Mouse (Mus musculus) stomach, embryonic 14.5 days (tissue): ENCODE measurements around the gene Wdr66. TPM values are rescaled to one million over a fixed set of nuclear protein-coding genes. Genes with fewer than 3 reads are reported as not detected.
A peak's percentile ranks its signal among the peaks of the same experiment; 100 is the strongest.

ENCODE experiments used
- ATAC-seq: fragments of 200-750 bp; cut with Nextera tagmentation; 2 replicates; pipeline ENCODE4 v1.8.0; 2017; ENCODE audit warnings: low read depth, moderate TSS enrichment; ENCODE audit not compliant: insufficient number of reproducible peaks, insufficient read depth, low FRiP score
- H3K27ac ChIP-seq: fragments of 300-500 bp; sonication (generic); 2 replicates; pipeline ENCODE4 v1.5.1; 2014; ENCODE audit warnings: mild to moderate bottlenecking, low read length, moderate library complexity, mixed read lengths
- H3K27me3 ChIP-seq: fragments of 300-500 bp; sonication (generic); 2 replicates; pipeline ENCODE4 v1.6.1; 2014; ENCODE audit warnings: low read length, control low read depth, mixed read lengths; ENCODE audit not compliant: control insufficient read depth, insufficient read depth
- H3K36me3 ChIP-seq: fragments of 300-500 bp; sonication (generic); 2 replicates; pipeline ENCODE4 v1.6.1; 2014; ENCODE audit warnings: mild to moderate bottlenecking, control low read depth, low read length, moderate library complexity, mixed read lengths; ENCODE audit not compliant: control insufficient read depth, insufficient read depth
- H3K4me1 ChIP-seq: fragments of 300-500 bp; sonication (generic); 2 replicates; pipeline ENCODE4 v1.6.1; 2014; ENCODE audit warnings: low read length, control low read depth, mixed read lengths; ENCODE audit not compliant: control insufficient read depth, insufficient read depth
- H3K4me2 ChIP-seq: fragments of 300-500 bp; sonication (generic); replicated peaks from 2 replicates; pipeline ENCODE4 v1.6.1; 2014; ENCODE audit warnings: low read depth, low read length, control low read depth
- H3K4me3 ChIP-seq: fragments of 300-500 bp; sonication (generic); 2 replicates; pipeline ENCODE4 v1.5.1; 2014; ENCODE audit warnings: low read depth, low read length, control low read depth
- H3K9ac ChIP-seq: fragments of 300-500 bp; sonication (generic); replicated peaks from 2 replicates; pipeline ENCODE4 v1.6.1; 2014; ENCODE audit warnings: low read depth, mild to moderate bottlenecking, control low read depth, low read length, moderate library complexity, mixed read lengths
- H3K9me3 ChIP-seq: fragments of 300-500 bp; sonication (generic); 2 replicates; pipeline ENCODE4 v1.6.1; 2016; ENCODE audit warnings: low read depth, low read length, control low read depth; ENCODE audit not compliant: control insufficient read depth
- WGBS: fragments of 180-500 bp; shearing (Covaris S2); extraction: QIAGEN DNeasy Blood & Tissue Kit; methylation state at CpG from one replicate; pipeline ENCODE4 v1.1.7; 2014; 5-methylcytosine and 5-hydroxymethylcytosine counted together
- polyA plus RNA-seq: library from polyadenylated mRNA; unstranded; fragments of >200 nt; fragmentation: Nextera tagmentation; extraction: Ambion mirVana; gene quantifications from 2 replicates; pipeline ENCODE4 v1.2.1, GENCODE M21; 2014

Wdr66 gene
- polyA plus RNA-seq, 1 experiment from 2014 or later: 1.3 TPM

- Histone ChIP-seq H3K4me2 (no peak overlapping the region), H3K36me3 (no peaks in the 10 kb centered on the region), H3K27ac (no peak overlapping the region), H3K9me3 (no peaks in the 10 kb centered on the region), H3K4me3 (no peak overlapping the region), H3K27me3 (no peaks in the 10 kb centered on the region), H3K4me1 (no peaks in the 10 kb centered on the region; the same call in 1 of the 2 replicates), H3K9ac (no peak overlapping the region)
- ATAC-seq: no peak
- WGBS: 63% methylated on average over 23 of the region's 23 CpGs
These were observed 45.3 kb downstream of the Wdr66 start for GRCm38 (mm10) chr5:123296972-123297754.

- Histone ChIP-seq H3K36me3 (no peaks in the 10 kb centered on the region), H3K9me3 (no peaks in the 10 kb centered on the region), H3K4me1 (no peaks in the 10 kb centered on the region; the same call in 1 of the 2 replicates), H3K27ac (no peak overlapping the region), H3K4me3 (no peak overlapping the region), H3K4me2 (no peak overlapping the region), H3K27me3 (no peaks in the 10 kb centered on the region), H3K9ac (no peak overlapping the region)
- WGBS: 81% methylated on average over 7 of the region's 7 CpGs
- no peak for ATAC-seq
These were observed 45.9 kb downstream of the Wdr66 start for GRCm38 (mm10) chr5:123297830-123298229.

- 88% methylated on average over 6 of the region's 6 CpGs for WGBS
- H3K9ac ChIP-seq: no peak overlapping the region
- no peak overlapping the region for H3K27ac ChIP-seq
- no peaks in the 10 kb centered on the region; the same call in 1 of the 2 replicates for H3K4me1 ChIP-seq
- no peak for ATAC-seq
- no peaks in the 10 kb centered on the region for H3K9me3 ChIP-seq
- H3K4me2 ChIP-seq: no peak overlapping the region
- no peak overlapping the region for H3K4me3 ChIP-seq
- no peaks in the 10 kb centered on the region for H3K27me3 ChIP-seq
- no peaks in the 10 kb centered on the region for H3K36me3 ChIP-seq
These were observed 46.6 kb downstream of the Wdr66 start for GRCm38 (mm10) chr5:123298526-123298925.

GRCm38 (mm10) chr5:123300496-123301034 lies 48.7 kb downstream of the Wdr66 start:
- no peaks in the 10 kb centered on the region; the same call in 1 of the 2 replicates for H3K4me1 ChIP-seq
- H3K9ac ChIP-seq: no peak overlapping the region
- H3K27ac ChIP-seq: no peak overlapping the region
- H3K27me3 ChIP-seq: no peaks in the 10 kb centered on the region
- H3K9me3 ChIP-seq: no peaks in the 10 kb centered on the region
- WGBS: 69% methylated on average over 8 of the region's 8 CpGs
- no peaks in the 10 kb centered on the region for H3K36me3 ChIP-seq
- H3K4me3 ChIP-seq: no peak overlapping the region
- no peak overlapping the region for H3K4me2 ChIP-seq
- no peak for ATAC-seq

DNA sequence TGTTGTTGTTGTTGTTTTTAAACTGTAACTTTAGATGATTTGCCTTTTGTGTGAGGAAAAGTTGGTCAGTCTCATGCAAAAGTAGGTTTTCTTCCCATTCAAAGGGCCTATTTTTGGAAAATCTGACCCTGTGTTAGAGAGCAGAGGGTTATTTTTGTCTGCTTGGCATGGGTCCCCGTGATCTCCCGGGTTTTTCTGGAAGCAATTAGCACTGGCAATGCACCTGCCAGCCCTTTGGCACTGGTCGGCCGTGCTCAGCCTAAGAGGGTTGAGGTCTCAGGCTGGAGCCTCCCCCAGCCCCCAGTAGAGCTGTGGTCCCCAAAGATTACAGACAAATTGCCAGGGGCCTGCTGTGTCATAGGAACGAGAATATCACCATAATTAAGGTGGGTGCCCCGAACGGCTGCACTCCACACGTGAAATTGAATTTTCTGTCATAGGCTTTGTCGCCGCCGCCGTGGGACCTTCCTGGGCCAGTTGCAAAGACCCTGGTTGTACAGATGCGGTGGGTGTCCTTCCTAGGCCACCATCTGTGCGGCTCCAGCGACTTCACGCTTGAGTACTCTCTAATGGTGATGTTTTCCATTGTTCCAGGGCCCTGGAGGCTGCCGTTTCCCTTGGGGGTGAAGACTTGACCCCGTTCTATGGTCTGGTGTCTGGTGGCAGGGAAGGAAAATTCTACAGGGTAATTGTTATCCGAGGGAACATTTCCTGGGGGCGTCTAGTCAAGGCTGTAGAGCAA lies 50.0 kb downstream of the Wdr66 start:
- Histone ChIP-seq H3K27me3 (no peaks in the 10 kb centered on the region), H3K4me3 (no peak overlapping the region), H3K4me1 (no peaks in the 10 kb centered on the region; the same call in 1 of the 2 replicates), H3K36me3 (no peaks in the 10 kb centered on the region), H3K4me2 (no peak overlapping the region), H3K27ac (no peak overlapping the region), H3K9me3 (no peaks in the 10 kb centered on the region), H3K9ac (no peak overlapping the region)
- no peak for ATAC-seq
- 80% methylated on average over 20 of the region's 20 CpGs for WGBS

DNA sequence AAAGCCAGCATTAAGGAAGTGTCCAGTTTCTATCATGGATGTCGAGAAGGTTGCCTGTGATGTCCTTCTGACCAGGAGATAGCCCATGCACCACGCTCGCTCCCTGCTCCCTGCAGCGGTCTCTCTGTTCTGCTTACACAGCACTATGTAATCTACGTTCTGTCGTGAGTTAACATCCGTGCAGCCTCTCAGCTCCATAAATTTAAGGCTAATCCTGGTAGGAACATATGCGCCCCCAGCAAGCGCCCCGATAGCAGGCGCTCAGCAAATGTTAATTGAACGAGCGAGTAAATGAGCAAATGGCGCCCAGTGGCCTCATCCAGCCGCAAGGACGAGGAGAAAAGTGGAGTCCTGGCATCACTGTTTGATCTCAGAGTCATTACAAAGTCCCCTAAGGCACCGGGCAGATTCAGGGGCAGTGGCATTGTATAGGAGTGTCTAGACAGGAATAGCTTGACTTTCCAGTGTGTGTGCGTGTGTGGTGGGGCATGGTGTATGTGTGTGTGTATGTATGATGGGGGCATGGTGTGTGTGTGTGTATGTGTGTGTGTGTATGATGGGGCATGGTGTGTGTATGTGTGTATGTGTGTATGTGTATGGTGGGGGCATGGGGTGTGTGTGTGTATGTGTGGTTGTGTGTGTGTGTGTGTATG lies 55.9 kb downstream of the Wdr66 start:
- Histone ChIP-seq H3K9ac (no peak overlapping the region), H3K4me1 (peaks cover 9% of the 10 kb centered on the region; the same call in 1 of the 2 replicates), H3K27ac (no peak overlapping the region), H3K4me2 (no peak overlapping the region), H3K36me3 (no peaks in the 10 kb centered on the region), H3K9me3 (no peaks in the 10 kb centered on the region), H3K27me3 (no peaks in the 10 kb centered on the region), H3K4me3 (no peak overlapping the region)
- 70% methylated on average over 18 of the region's 18 CpGs for WGBS
- no peak for ATAC-seq

GRCm38 (mm10) chr5:123309816-123310215 lies 57.9 kb downstream of the Wdr66 start:
- WGBS: 35% methylated on average over 10 of the region's 10 CpGs
- H3K4me2 ChIP-seq: 0 out of 2 replicates have a peak overlapping the region, but pooled peaks have one; percentile 11
- H3K9ac ChIP-seq: no peak overlapping the region
- no peak overlapping the region for H3K4me3 ChIP-seq
- no peaks in the 10 kb centered on the region for H3K36me3 ChIP-seq
- peak overlapping the region; percentile 23; the same call in 1 of the 2 replicates for H3K27ac ChIP-seq
- H3K9me3 ChIP-seq: no peaks in the 10 kb centered on the region
- H3K4me1 ChIP-seq: peaks cover 9% of the 10 kb centered on the region; the same call in 1 of the 2 replicates
- H3K27me3 ChIP-seq: no peaks in the 10 kb centered on the region
- ATAC-seq: peak; percentile 61; the same call in 1 of the 2 replicates

GRCm38 (mm10) chr5:123310221-123310620 lies 58.3 kb downstream of the Wdr66 start:
- no peaks in the 10 kb centered on the region for H3K36me3 ChIP-seq
- 0 out of 2 replicates have a peak overlapping the region, but pooled peaks have one; percentile 11 for H3K4me2 ChIP-seq
- WGBS: 36% methylated on average over 7 of the region's 7 CpGs
- ATAC-seq: no peak
- H3K4me1 ChIP-seq: peaks cover 9% of the 10 kb centered on the region; the same call in 1 of the 2 replicates
- peak overlapping the region; percentile 23 for H3K27ac ChIP-seq
- H3K9ac ChIP-seq: no peak overlapping the region
- no peak overlapping the region for H3K4me3 ChIP-seq
- H3K9me3 ChIP-seq: no peaks in the 10 kb centered on the region
- H3K27me3 ChIP-seq: no peaks in the 10 kb centered on the region
